Mouse (Mus musculus) spleen, adult 2 months (tissue): ENCODE measurements around the gene Vmn1r191.

ENCODE experiments used
- CTCF ChIP-seq: fragments of 200-500 bp; IDR thresholded peaks from 2 replicates; pipeline ENCODE4 v1.5.1; 2011; ENCODE audit warnings: mild to moderate bottlenecking, inconsistent platforms; ENCODE audit not compliant: insufficient read depth, insufficient read length, insufficient replicate concordance; ENCODE audit errors: extremely low read depth
- POLR2A ChIP-seq: fragments of 200-500 bp; IDR thresholded peaks from 2 replicates; pipeline ENCODE4 v1.6.1; 2011; ENCODE audit warnings: low read depth, low read length, inconsistent platforms

DNA sequence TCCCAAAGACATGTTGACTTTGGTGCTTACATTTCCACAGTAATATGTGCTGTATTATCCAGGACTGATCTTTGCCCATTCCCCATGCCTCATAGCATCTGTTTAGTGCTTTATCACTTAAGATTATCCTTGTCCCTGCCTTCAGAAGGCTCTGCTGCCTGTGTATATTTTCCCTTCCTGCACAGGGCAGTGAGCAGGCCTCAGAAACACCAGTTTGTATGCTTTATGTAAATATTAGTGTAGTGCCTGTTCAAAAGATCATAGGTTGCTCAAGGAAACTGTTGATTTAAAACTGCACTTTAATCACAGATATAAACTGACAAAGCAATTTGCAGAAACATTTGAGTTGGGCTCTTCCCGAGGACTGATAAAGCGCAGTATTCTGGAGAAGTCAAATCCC lies 5.5 kb upstream of the Vmn1r191 start:
- TF ChIP-seq CTCF (no peak), POLR2A (no peak)
